Mouse (Mus musculus): ENCODE measurements around the gene Pbx4.

Gene Pbx4

GRCm38 (mm10) chr8:69901484-69902162 is 69.3 kb downstream of the Pbx4 start:
- DNase-seq: peak; percentile 96 to 98

GRCm38 (mm10) chr8:69902163-69903062 is 70.1 kb downstream of the Pbx4 start, which contains the start of the genes Tssk6, Ndufa13 and Yjefn3:
Tssk6 (plus strand) TSS chr8:69902184.
Ndufa13 (minus strand) TSS chr8:69902558.
Yjefn3 (minus strand) TSS chr8:69902712.
- peak in 1 of 2 experiments; percentile 41 for DNase-seq

GRCm38 (mm10) chr8:69903063-69903542 is 70.8 kb downstream of the Pbx4 start:
- peak; percentile 98 to 99 for DNase-seq

- DNase-seq: no peak
Observed at GRCm38 (mm10) chr8:69904096-69904495, 71.8 kb downstream of the Pbx4 start.

GRCm38 (mm10) chr8:69906260-69906659 is 74.0 kb downstream of the Pbx4 start:
- DNase-seq: no peak

GRCm38 (mm10) chr8:69907106-69907505 is 74.8 kb downstream of the Pbx4 start:
- no peak for DNase-seq

GRCm38 (mm10) chr8:69911917-69912316 is 79.6 kb downstream of the Pbx4 start:
- DNase-seq: no peak

- no peak for DNase-seq
Observed at GRCm38 (mm10) chr8:69912478-69913074, 80.3 kb downstream of the Pbx4 start.

GRCm38 (mm10) chr8:69914526-69914925 is 82.2 kb downstream of the Pbx4 start:
- DNase-seq: no peak

GRCm38 (mm10) chr8:69915748-69916147 is 83.5 kb downstream of the Pbx4 start:
- no peak for DNase-seq

GRCm38 (mm10) chr8:69918506-69918905 is 86.2 kb downstream of the Pbx4 start:
- no peak for DNase-seq

GRCm38 (mm10) chr8:69919010-69919409 is 86.7 kb downstream of the Pbx4 start:
- peak; percentile 80 to 82 for DNase-seq

GRCm38 (mm10) chr8:69919876-69920662 is 87.8 kb downstream of the Pbx4 start:
- peak; percentile 84 to 87 for DNase-seq

- peak; percentile 59 to 67 for DNase-seq
Observed at GRCm38 (mm10) chr8:69921141-69921540, 88.8 kb downstream of the Pbx4 start.
